Mouse (Mus musculus) ES-E14 (cell line): ENCODE measurements around the gene Olfr1129. TPM values are rescaled to one million over a fixed set of nuclear protein-coding genes. Genes with fewer than 3 reads are reported as not detected.
"Not testable (repeated sequence)": the region's sequence is repeated elsewhere in the genome, so short reads cannot be mapped to it uniquely, and the experiment has no call there.

ENCODE experiments used
- DNase-seq: peaks from one replicate; pipeline ENCODE4 v3.0.0-alpha.2; 2013; ENCODE audit warnings: low read depth, low spot score
- H3K27ac ChIP-seq: 2 replicates; pipeline ENCODE4 v1.5.1; 2012; ENCODE audit warnings: low read depth, mild to moderate bottlenecking, low read length, moderate library complexity, mixed read lengths; ENCODE audit not compliant: poor library complexity, insufficient read depth, severe bottlenecking
- H3K36me3 ChIP-seq: 2 replicates; pipeline ENCODE4 v1.6.1; 2012; ENCODE audit warnings: mild to moderate bottlenecking, low read length, moderate library complexity, mixed read lengths; ENCODE audit not compliant: control insufficient read depth, poor library complexity, insufficient read depth, severe bottlenecking
- H3K4me1 ChIP-seq, 2 experiments: fragments of 150-350 bp in 1 of 2; sonication (generic) in 1 of 2; 2 replicates each; pipeline ENCODE4 v1.6.1; 2012; ENCODE audit warnings: low read length in 2 of 2, mild to moderate bottlenecking in 1 of 2, mixed read lengths in 1 of 2; ENCODE audit not compliant: control insufficient read depth in 2 of 2, insufficient read depth in 2 of 2, poor library complexity in 1 of 2
- H3K4me3 ChIP-seq, 2 experiments: fragments of 150-350 bp in 1 of 2; sonication (generic) in 1 of 2; 2 replicates each; pipeline ENCODE4 v1.5.1; 2012; ENCODE audit warnings: low read length in 2 of 2, low read depth in 1 of 2, mild to moderate bottlenecking in 1 of 2, mixed read lengths in 1 of 2; ENCODE audit not compliant: insufficient read depth in 1 of 2, poor library complexity in 1 of 2, severe bottlenecking in 1 of 2
- H3K9ac ChIP-seq: 2 replicates; pipeline ENCODE4 v1.6.1; 2012; ENCODE audit warnings: low read depth, mild to moderate bottlenecking, low read length, mixed read lengths; ENCODE audit not compliant: poor library complexity, insufficient read depth, severe bottlenecking
- H3K9me3 ChIP-seq: fragments of 150-350 bp; sonication (generic); 2 replicates; pipeline ENCODE4 v1.6.1; 2012; ENCODE audit warnings: low read depth, mild to moderate bottlenecking, low read length; ENCODE audit not compliant: control insufficient read depth, insufficient read depth
- CHD2 ChIP-seq: IDR thresholded peaks from 2 replicates; pipeline ENCODE4 v1.6.1; 2014; ENCODE audit warnings: mild to moderate bottlenecking, low read depth, low read length, inconsistent platforms
- HCFC1 ChIP-seq: IDR thresholded peaks from 2 replicates; pipeline ENCODE4 v1.6.1; 2012; ENCODE audit warnings: low read length, inconsistent platforms, borderline replicate concordance; ENCODE audit not compliant: insufficient read depth
- MAFK ChIP-seq: IDR thresholded peaks from 2 replicates; pipeline ENCODE4 v1.6.1; 2014; ENCODE audit warnings: mild to moderate bottlenecking, low read depth, low read length, inconsistent platforms; ENCODE audit not compliant: insufficient read depth
- ZC3H11A ChIP-seq: IDR thresholded peaks from 2 replicates; pipeline ENCODE4 v1.6.1; 2012; ENCODE audit warnings: low read depth, mild to moderate bottlenecking, inconsistent platforms, low read length, borderline replicate concordance
- ZNF384 ChIP-seq: IDR thresholded peaks from 2 replicates; pipeline ENCODE4 v1.6.1; 2012; ENCODE audit warnings: low read depth, low read length, inconsistent platforms
- in situ Hi-C, 2 experiments: fragments of 600-800 bp; cut with MboI; formaldehyde crosslinking; loops; one replicate each; pipeline ENCODE4 v1.15.1; 2025; ENCODE audit warnings: low sequenced_read_pairs in 2 of 2, inconsistent platforms in 1 of 2; ENCODE audit not compliant: unreplicated experiment in 2 of 2
- total RNA-seq: library from RNA; depleted of rRNA; stranded (reverse); fragments of 300-350 nt; gene quantifications from 2 replicates; pipeline ENCODE4 v1.2.3, GENCODE M21; 2012; rRNA removed

Olfr1129 gene
- total RNA-seq: not detected in 2 replicates

DNA sequence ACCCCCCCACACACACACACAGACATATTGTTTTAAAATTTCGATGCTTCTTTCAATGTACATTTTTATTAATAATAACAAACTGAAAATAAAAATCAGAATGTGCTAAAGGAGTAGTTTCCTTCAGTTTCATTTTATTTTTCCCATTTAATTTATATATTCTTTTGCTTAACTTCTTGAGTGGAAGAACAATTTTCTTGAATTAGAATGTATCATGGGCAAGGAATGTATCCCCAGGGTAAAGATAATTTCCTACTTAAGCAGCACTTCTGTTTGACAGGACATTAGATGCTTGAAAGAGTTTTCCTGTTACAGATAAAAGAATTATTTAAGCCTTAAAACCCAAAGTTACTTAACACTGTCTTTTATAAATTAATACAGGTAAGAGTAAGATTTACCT is at the start of gene Olfr1129:
Olfr1129 (plus strand) TSS at position 301 of the 400 bp plus-strand sequence.
- in situ Hi-C loops, H3K9me3 ChIP-seq, H3K4me3 ChIP-seq, H3K27ac ChIP-seq, H3K4me1 ChIP-seq, H3K36me3 ChIP-seq, H3K9ac ChIP-seq, DNase-seq: not testable (repeated sequence)

DNA sequence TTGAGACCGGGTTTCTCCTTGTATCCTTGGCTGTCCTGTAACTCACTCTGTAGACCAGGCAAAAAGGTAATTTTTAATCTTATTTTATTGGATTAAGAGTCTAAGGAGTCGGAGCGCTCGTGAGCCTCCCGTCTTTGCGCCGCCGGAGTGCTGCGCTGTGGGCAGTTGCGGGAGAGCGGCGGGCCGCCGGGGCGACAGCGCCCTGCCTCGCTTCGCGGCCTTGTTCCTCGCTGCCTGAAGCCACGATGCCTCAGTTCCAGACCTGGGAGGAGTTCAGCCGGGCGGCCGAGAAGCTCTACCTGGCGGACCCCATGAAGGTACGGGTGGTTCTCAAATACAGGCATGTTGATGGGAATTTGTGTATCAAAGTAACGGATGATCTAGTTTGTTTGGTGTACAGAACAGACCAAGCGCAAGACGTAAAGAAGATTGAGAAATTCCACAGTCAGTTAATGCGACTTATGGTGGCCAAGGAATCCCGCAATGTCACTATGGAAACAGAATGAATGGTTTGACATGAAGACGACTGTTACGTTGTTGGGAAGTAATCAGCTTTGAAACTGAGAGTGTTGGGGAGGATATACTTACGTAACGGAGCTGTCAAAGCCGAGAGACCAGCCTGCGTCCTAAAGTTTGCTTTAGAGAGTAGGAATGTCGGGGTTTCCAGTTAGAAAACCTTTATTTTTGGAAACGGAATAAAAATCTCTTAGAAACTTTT is 47.6 kb upstream of the Olfr1129 start:
- peak overlapping the region; percentile 8 to 14; a peak in 3 of 4 replicates for H3K4me3 ChIP-seq
- in situ Hi-C loops: not testable (repeated sequence)

DNA sequence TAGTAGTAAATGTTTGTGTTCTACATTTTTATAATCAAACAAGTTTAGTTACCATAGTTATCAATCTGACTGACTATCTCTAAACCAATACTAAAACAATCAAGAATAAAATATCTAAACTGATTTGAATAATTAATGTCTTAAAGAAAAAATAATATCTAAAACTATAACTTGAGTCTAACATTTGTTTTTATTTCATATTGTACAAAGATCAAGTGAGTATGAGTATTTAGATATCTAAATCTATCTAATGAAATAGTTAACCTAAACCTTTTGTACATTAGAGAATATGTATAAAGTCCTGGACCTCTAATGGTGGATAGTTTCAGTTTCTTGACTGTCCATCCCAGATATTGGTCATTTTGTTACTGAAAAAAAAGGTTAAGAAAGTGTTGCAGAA is 42.2 kb upstream of the Olfr1129 start, which contains the start of gene Olfr153:
Olfr153 (plus strand) TSS at position 301 of the 400 bp plus-strand sequence.
- Histone ChIP-seq H3K36me3 (no peaks in the 10 kb centered on the region), H3K9me3 (no peaks in the 10 kb centered on the region), H3K4me3 (no peak within 1 kb of the TSS), H3K27ac (no peak within 1 kb of the TSS), H3K4me1 (peaks cover 2 to 6% of the 10 kb centered on the region in 2 experiments; a peak in 2 of 4 replicates), H3K9ac (no peak within 1 kb of the TSS)
- TF ChIP-seq ZNF384 (no peak), ZC3H11A (no peak), HCFC1 (no peak), CHD2 (no peak), MAFK (no peak)
- DNase-seq: no peak
- in situ Hi-C loops: no loop called here

More for the DNA sequence above, 47.6 kb upstream of the Olfr1129 start:
- H3K9ac ChIP-seq: peak overlapping the region; percentile 56; the same call in 1 of the 2 replicates
- H3K36me3 ChIP-seq, H3K9me3 ChIP-seq, DNase-seq, H3K4me1 ChIP-seq, H3K27ac ChIP-seq: not testable (repeated sequence)

DNA sequence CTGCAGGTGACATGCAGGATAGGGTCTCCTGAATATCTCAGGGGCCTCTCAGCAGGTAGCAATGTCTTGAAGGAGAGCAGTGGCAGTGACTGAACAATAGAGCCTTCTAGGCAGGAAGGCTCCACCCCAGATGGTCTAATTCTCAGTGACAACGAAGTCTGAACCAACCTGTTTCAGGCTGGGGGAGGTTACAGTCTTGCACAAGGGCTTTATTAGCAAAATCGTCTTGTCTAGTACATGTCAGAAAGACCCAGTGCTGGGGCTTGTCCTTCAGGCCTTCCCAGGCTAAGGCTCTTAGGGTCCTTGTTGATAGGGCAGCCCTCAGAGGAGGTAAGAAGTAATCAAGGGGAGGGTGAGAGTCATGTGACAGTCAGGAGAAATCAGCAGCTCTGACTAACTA is 38.9 kb upstream of the Olfr1129 start:
- in situ Hi-C loops: no loop called here
- H3K27ac ChIP-seq: peak overlapping the region; percentile 74

DNA sequence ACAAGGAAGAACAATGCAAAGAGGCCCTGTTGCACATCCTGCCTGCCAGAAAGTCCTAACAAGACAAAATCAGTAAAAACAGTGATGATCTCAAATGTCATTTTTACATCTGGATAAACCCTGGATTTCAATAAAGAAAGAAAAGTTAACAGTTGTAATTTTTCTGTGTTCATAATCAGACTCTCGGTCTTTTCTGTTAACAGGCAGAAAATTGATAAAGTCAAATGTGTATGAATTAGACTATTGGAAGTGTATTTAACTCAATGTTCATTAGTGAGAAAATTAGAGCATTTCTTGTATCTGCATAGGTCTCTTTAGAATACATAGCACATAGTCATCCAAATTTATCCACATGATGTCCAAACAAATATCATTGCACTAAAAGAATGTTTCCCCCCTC is 28.3 kb upstream of the Olfr1129 start, which contains the start of gene Olfr1128:
Olfr1128 (minus strand) TSS at position 101 of the 400 bp plus-strand sequence.
- no peaks in the 10 kb centered on the region for H3K36me3 ChIP-seq
- H3K9me3 ChIP-seq: no peaks in the 10 kb centered on the region
- H3K27ac ChIP-seq: no peak within 1 kb of the TSS
- H3K9ac ChIP-seq: no peak within 1 kb of the TSS
- no peaks in the 10 kb centered on the region for H3K4me1 ChIP-seq
- no peak for DNase-seq
- TF ChIP-seq CHD2: no peak
- TF ChIP-seq HCFC1: no peak
- no peak for TF ChIP-seq ZNF384
- TF ChIP-seq ZC3H11A: no peak
- no peak for TF ChIP-seq MAFK
- in situ Hi-C loops: no loop called here
- H3K4me3 ChIP-seq: no peak within 1 kb of the TSS

More for the DNA sequence above, 38.9 kb upstream of the Olfr1129 start:
- Histone ChIP-seq H3K4me3 (no peak overlapping the region), H3K9ac (no peak overlapping the region), H3K36me3 (no peaks in the 10 kb centered on the region), H3K9me3 (no peaks in the 10 kb centered on the region), H3K4me1 (peaks cover 2 to 6% of the 10 kb centered on the region in 2 experiments; a peak in 2 of 4 replicates)
- peak; percentile 45 for DNase-seq
- TF ChIP-seq ZC3H11A: no peak
- TF ChIP-seq MAFK: no peak
- TF ChIP-seq HCFC1: no peak
- no peak for TF ChIP-seq CHD2
- no peak for TF ChIP-seq ZNF384

DNA sequence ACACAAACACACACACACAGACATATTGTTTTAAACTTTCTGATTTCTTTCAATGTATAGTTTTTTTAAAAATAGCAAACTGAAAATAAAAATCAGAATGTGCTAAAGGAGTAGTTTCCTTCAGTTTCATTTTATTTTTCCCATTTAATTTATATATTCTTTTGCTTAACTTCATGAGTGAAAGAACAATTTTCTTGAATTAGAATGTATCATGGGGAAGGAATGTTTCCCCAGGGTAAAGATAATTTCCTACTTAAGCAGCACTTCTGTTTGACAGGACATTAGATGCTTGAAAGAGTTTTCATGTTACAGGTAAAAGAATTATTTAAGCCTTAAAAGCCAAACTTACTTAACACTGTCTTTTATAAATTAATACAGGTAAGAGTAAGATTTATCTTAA is 32.2 kb downstream of the Olfr1129 start, which contains the start of gene Olfr1130:
Olfr1130 (plus strand) TSS at position 301 of the 400 bp plus-strand sequence.
- DNase-seq, H3K36me3 ChIP-seq, H3K4me3 ChIP-seq, H3K9ac ChIP-seq, H3K27ac ChIP-seq, H3K9me3 ChIP-seq, H3K4me1 ChIP-seq, in situ Hi-C loops: not testable (repeated sequence)
